Mouse (Mus musculus): Measurements from ENCODE around the gene Gm45062.

DNA sequence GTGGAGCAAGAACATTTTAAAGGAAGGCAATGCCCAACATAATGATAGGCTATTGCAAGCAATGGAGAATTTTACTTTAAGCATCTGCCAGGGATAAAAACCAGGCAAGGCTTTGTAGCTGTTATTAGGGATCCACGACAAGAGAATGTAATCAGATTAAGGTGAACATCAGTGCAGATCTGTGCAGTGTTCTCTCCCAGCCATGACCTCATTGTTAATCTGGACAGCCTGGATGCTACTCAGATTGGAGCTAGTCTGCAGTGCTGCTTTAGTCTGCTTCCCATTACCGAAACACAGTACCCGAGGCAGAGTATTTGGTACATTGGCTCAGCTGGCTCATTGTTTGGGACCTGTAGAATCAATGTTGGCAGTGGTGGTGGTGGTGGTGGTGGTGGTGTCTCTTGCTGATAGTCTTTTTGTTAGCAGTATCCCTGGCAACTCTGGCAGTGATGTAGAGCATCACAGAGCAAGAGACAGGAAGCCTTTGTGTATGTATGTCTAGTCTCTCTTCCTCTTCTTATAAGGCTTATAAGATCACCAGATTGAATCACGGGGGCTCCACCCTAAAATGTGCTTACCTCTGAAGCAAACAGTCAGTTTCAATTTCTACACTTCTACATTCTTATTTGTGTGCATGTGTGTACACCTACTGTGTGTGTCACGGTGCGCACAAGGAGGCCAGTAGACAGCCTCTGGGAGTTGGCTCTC lies 245.4 kb downstream of the Gm45062 start:
- TF ChIP-seq GATA1 (IDR thresholded peaks at IDR 0.05; ENCODE audit: borderline replicate concordance, low read length) (no peak), FLI1 (IDR thresholded peaks at IDR 0.05; ENCODE audit: low read length) (no peak)

All from megakaryocyte, embryonic 14.5 days (primary cell).